Mouse (Mus musculus): ENCODE results near the gene Zc3h15.
"Not testable (repeated sequence)": the region's sequence is repeated elsewhere in the genome, so short reads cannot be mapped to it uniquely, and the experiment has no call there.

Gene Zc3h15

DNA sequence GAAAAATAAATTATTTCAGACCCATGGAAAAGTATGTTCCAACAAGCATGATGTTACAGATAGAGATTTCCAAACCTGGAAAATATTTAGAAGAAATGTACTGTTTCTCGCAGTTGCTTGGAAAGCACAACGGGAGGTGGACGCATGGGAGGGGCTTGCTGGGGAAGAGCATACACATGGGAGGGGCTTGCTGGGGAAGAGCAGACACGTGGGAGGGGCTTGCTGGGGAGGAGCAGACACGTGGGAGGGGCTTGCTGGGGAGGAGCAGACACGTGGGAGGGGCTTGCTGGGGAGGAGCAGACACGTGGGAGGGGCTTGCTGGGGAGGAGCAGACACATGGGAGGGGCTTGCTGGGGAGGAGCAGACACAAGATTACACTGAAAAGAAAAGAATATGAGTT is 69.0 kb downstream of the Zc3h15 start:
- DNase-seq (ENCODE audit: low read depth in 1 of 2, low spot score in 2 of 2) = not testable (repeated sequence)

- no peak for DNase-seq (ENCODE audit: low read depth in 1 of 2, low spot score in 2 of 2)
Measured at GRCm38 (mm10) chr2:83713946-83714345, 69.7 kb downstream of the Zc3h15 start.
